Mouse (Mus musculus) olfactory bulb, adult 2 months (tissue): Measurements from ENCODE around the gene Rab22a. TPM values are rescaled to one million over a fixed set of nuclear protein-coding genes. Genes with fewer than 3 reads are reported as not detected.

Experiments used
- H3K27ac ChIP-seq: fragments of 200-500 bp; 2 replicates; pipeline ENCODE4 v1.5.1; 2012; ENCODE audit warnings: low read depth, low read length; ENCODE audit not compliant: insufficient read depth
- H3K4me1 ChIP-seq: fragments of 200-500 bp; 2 replicates; pipeline ENCODE4 v1.6.1; 2012; ENCODE audit warnings: low read length; ENCODE audit not compliant: control insufficient read depth, insufficient read depth
- H3K4me3 ChIP-seq: fragments of 200-500 bp; 2 replicates; pipeline ENCODE4 v1.5.1; 2012; ENCODE audit warnings: mild to moderate bottlenecking, low read depth, low read length, moderate library complexity; ENCODE audit not compliant: insufficient read depth
- CTCF ChIP-seq: fragments of 200-500 bp; IDR thresholded peaks from 2 replicates; pipeline ENCODE4 v1.5.1; 2012; ENCODE audit warnings: low read depth, mild to moderate bottlenecking, low read length, moderate library complexity; ENCODE audit not compliant: insufficient read depth
- POLR2A ChIP-seq: fragments of 200-500 bp; IDR thresholded peaks from 2 replicates; pipeline ENCODE4 v1.6.1; 2012; ENCODE audit warnings: mild to moderate bottlenecking, low read depth, low read length, moderate library complexity; ENCODE audit not compliant: insufficient read depth
- whole genome bisulfite sequencing: fragments of 180-500 bp; shearing (Covaris S2); methylation state at CpG from one replicate; pipeline ENCODE4 v1.1.7; 2018; 5-methylcytosine and 5-hydroxymethylcytosine counted together
- polyA plus RNA-seq: library from polyadenylated mRNA; stranded (reverse); fragments of >200 nt; gene quantifications from 2 replicates; pipeline ENCODE4 v1.2.4, GENCODE M21; 2012; ENCODE audit warnings: low replicate concordance; ENCODE audit not compliant: missing spikeins, insufficient read depth, insufficient read length

Gene Rab22a
- polyA plus RNA-seq, 1 experiment, result not detected

GRCm38 (mm10) chr2:173724940-173725807 is 65.6 kb downstream of the Rab22a start:
- Histone ChIP-seq H3K27ac (no peak overlapping the region), H3K4me1 (peaks cover 4% of the 10 kb centered on the region; the same call in 1 of the 2 replicates), H3K4me3 (no peak overlapping the region)
- 56% methylated on average over 15 of the region's 15 CpGs for WGBS
- TF ChIP-seq CTCF, result no peak
- TF ChIP-seq POLR2A, result no peak

GRCm38 (mm10) chr2:173725819-173726218 is 66.3 kb downstream of the Rab22a start:
- 96% methylated on average over 4 of the region's 4 CpGs for WGBS
- no peak overlapping the region for H3K27ac ChIP-seq
- peaks cover 7% of the 10 kb centered on the region for H3K4me1 ChIP-seq
- H3K4me3 ChIP-seq, result no peak overlapping the region
- no peak for TF ChIP-seq POLR2A
- no peak for TF ChIP-seq CTCF

- TF ChIP-seq CTCF, result no peak
- no peak for TF ChIP-seq POLR2A
- Histone ChIP-seq H3K4me3 (no peak overlapping the region), H3K4me1 (peaks cover 6% of the 10 kb centered on the region), H3K27ac (0 out of 2 replicates have a peak overlapping the region, but pooled peaks have one; percentile 12)
- WGBS, result 14% methylated on average over 9 of the region's 9 CpGs
Measured at GRCm38 (mm10) chr2:173730444-173730966, 70.9 kb downstream of the Rab22a start.

GRCm38 (mm10) chr2:173734426-173734825 is 74.9 kb downstream of the Rab22a start:
- Histone ChIP-seq H3K27ac (no peak overlapping the region), H3K4me3 (no peak overlapping the region), H3K4me1 (peaks cover 19% of the 10 kb centered on the region)
- 78% methylated on average over 2 of the region's 2 CpGs for WGBS
- TF ChIP-seq CTCF (no peak), POLR2A (no peak)

- under 1% methylated on average over 70 of the region's 70 CpGs for WGBS
- Histone ChIP-seq H3K27ac (no peak within 1 kb of the TSS), H3K4me3 (peak within 1 kb of the TSS; percentile 76)
Measured at GRCm38 (mm10) chr2:173737222-173737989, 77.8 kb downstream of the Rab22a start, which contains the start of gene Vapb. TSS of gene Vapb (plus strand) at chr2:173737511.

GRCm38 (mm10) chr2:173738232-173738631 is 78.7 kb downstream of the Rab22a start:
- Histone ChIP-seq H3K4me3 (peak overlapping the region; percentile 76), H3K27ac (no peak overlapping the region), H3K4me1 (peaks cover 19% of the 10 kb centered on the region)
- TF ChIP-seq POLR2A, result no peak
- no peak for TF ChIP-seq CTCF
- 88% methylated on average over 9 of the region's 9 CpGs for WGBS

More at GRCm38 (mm10) chr2:173737222-173737989, 77.8 kb downstream of the Rab22a start, which contains the start of gene Vapb:
- TF ChIP-seq POLR2A (no peak), CTCF (no peak)
- peaks cover 19% of the 10 kb centered on the region for H3K4me1 ChIP-seq

- Histone ChIP-seq H3K4me1 (peaks cover 19% of the 10 kb centered on the region), H3K4me3 (no peak overlapping the region)
- WGBS, result 91% methylated on average over 7 of the region's 7 CpGs
Measured at GRCm38 (mm10) chr2:173739107-173739506, 79.5 kb downstream of the Rab22a start.

GRCm38 (mm10) chr2:173742090-173742489 is 82.5 kb downstream of the Rab22a start:
- Histone ChIP-seq H3K4me1 (peaks cover 19% of the 10 kb centered on the region), H3K4me3 (no peak overlapping the region), H3K27ac (no peak overlapping the region)
- no peak for TF ChIP-seq CTCF
- TF ChIP-seq POLR2A, result no peak
- WGBS, result 71% methylated on average over 13 of the region's 13 CpGs

More at GRCm38 (mm10) chr2:173739107-173739506, 79.5 kb downstream of the Rab22a start:
- TF ChIP-seq POLR2A (no peak), CTCF (no peak)
- H3K27ac ChIP-seq, result no peak overlapping the region
